Mouse (Mus musculus) heart, postnatal 4 days (tissue): ENCODE measurements around the gene Ptbp3. TPM values are rescaled to one million over a fixed set of nuclear protein-coding genes. Genes with fewer than 3 reads are reported as not detected.

Experiments used
- DNase-seq: peaks from one replicate; pipeline ENCODE4 v3.0.0; 2021
- total RNA-seq, 2 experiments: library from RNA; stranded (reverse); gene quantifications; 2 replicates each; pipeline ENCODE4 v1.2.3; 2021

The Ptbp3 gene
- total RNA-seq, 2 experiments from 2014 or later = 58.9 to 63.0 TPM

GRCm38 (mm10) chr4:59429128-59429527, 120.0 kb downstream of the Ptbp3 start:
- no peak for DNase-seq

DNA sequence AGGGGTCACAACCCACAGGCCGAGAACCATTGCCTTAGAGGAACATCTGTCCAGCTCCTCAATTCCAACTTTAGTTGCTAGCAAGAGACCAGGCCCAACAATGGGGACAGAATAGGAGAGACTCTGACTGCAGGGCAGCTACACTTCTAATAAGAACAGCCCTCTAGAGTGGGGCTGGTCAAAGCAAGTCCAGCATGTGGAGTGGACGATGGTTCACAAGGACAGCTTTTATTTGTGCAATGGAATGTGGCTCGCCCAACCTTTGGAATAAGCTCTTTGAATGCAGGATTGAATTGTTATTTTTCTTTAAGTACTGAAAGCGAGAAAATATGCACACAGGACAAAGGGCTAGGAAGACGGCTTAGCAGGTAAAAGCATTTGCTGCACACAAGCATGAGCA, 122.7 kb downstream of the Ptbp3 start:
- DNase-seq = no peak

DNA sequence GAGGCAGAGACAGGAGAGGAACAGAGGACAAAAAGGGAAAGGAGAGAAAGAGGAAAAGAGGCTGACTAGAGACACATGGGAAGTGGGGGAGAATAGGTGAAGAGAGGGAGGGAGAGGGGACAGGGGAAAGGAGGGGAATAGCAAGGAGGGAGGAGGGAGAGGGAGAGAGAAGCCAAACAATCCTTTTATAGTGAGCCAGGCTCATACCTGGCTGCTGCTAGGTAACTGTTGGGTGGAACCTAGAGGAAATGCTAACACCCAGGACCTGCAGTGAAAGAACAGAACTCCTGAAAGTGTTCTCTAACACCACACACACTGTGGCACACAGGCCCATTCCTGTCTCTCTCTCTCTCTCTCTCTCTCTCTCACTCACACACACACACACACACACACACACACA, 126.4 kb downstream of the Ptbp3 start:
- DNase-seq = no peak

DNA sequence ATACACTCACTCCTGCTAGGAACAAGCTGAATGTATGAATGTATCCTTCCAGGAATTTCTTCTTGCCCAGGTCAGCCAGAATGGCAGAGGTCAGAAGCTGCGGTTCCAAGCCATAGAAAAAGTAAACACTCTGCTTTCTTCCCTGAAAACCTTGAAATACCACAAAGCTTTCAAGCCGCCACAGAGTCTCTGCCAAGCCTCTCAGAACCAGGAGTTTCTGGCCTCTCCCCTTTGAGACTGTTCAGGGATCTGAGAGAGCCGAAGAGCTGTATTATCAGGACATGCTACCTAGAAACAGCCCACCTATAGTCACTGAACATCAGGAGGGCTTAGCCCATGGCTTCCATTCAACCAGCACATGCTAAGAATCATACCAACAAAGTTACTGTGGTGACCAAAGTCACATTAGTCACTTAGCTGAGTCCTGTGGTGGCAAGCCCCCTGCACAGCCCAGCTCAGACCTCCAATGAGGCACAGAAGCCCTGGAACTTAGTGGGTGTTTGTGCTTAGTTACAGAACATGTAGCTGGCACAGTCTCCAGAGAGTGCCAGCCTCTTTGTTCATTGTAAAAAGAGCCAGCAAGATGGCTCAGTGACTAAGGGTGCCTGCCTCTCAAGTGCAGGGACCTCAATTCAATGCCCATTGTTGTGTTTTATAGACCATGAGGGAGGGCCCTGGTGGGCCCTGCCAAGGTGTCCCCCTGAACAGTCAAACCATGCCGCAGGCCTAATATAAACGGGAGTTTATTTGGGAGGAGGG, 127.0 kb downstream of the Ptbp3 start:
- no peak for DNase-seq

Other genes starting within 250 kb of the Ptbp3 start
- 1 to 10 TPM in 1 of 2 experiments, under 1 TPM in 1; 0.71 to 2.4 TPM for gene Susd1, start 110.7 kb downstream of the Ptbp3 start, total RNA-seq
- 100 to 1,000 TPM; 220 to 227 TPM for gene Hsdl2, start 32.2 kb upstream of the Ptbp3 start, total RNA-seq
- gene E130308A19Rik, start 76.8 kb upstream of the Ptbp3 start, total RNA-seq = 10 to 100 TPM; 18.3 to 19.2 TPM